Mouse (Mus musculus) gastrocnemius, adult 8-10 months (tissue): ENCODE measurements around the gene Ugt1a10. TPM values are rescaled to one million over a fixed set of nuclear protein-coding genes. Genes with fewer than 3 reads are reported as not detected.

Experiments used
- DNase-seq, 2 experiments: peaks; one replicate each; pipeline ENCODE4 v3.0.0; 2022; ENCODE audit warnings: low spot score in 2 of 2
- total RNA-seq, 4 experiments: library from RNA; stranded (reverse); gene quantifications; 2 replicates each; pipeline ENCODE4 v1.2.4; 2022

Ugt1a10 gene
- total RNA-seq, 4 experiments from 2014 or later, result not detected

GRCm38 (mm10) chr1:88213766-88214461 is 158.7 kb downstream of the Ugt1a10 start:
- peak in 1 of 2 experiments; percentile 7 for DNase-seq

GRCm38 (mm10) chr1:88214462-88214952 is 159.3 kb downstream of the Ugt1a10 start:
- DNase-seq, result no peak

- no peak for DNase-seq
Observed at GRCm38 (mm10) chr1:88215466-88216380, 160.5 kb downstream of the Ugt1a10 start.

- no peak for DNase-seq
Observed at GRCm38 (mm10) chr1:88216551-88216950, 161.4 kb downstream of the Ugt1a10 start.

- no peak for DNase-seq
Observed at GRCm38 (mm10) chr1:88217144-88217543, 162.0 kb downstream of the Ugt1a10 start.

- no peak for DNase-seq
Observed at GRCm38 (mm10) chr1:88217576-88217975, 162.4 kb downstream of the Ugt1a10 start.

- DNase-seq, result peak in 1 of 2 experiments; percentile 14
Observed at GRCm38 (mm10) chr1:88218051-88218450, 162.9 kb downstream of the Ugt1a10 start.

GRCm38 (mm10) chr1:88218591-88218990 is 163.4 kb downstream of the Ugt1a10 start:
- no peak for DNase-seq

- DNase-seq, result no peak
Observed at GRCm38 (mm10) chr1:88219054-88219453, 163.9 kb downstream of the Ugt1a10 start.

GRCm38 (mm10) chr1:88220336-88220735 is 165.1 kb downstream of the Ugt1a10 start:
- DNase-seq, result no peak

GRCm38 (mm10) chr1:88222216-88222615 is 167.0 kb downstream of the Ugt1a10 start:
- DNase-seq, result no peak

GRCm38 (mm10) chr1:88223011-88223515 is 167.9 kb downstream of the Ugt1a10 start:
- DNase-seq, result peak in 1 of 2 experiments; percentile 6

GRCm38 (mm10) chr1:88223591-88223990 is 168.4 kb downstream of the Ugt1a10 start:
- peak; percentile 5 to 6 for DNase-seq

- peak in 1 of 2 experiments; percentile 2 for DNase-seq
Observed at GRCm38 (mm10) chr1:88224029-88224776, 169.0 kb downstream of the Ugt1a10 start.

- peak in 1 of 2 experiments; percentile 1 for DNase-seq
Observed at GRCm38 (mm10) chr1:88225301-88225700, 170.1 kb downstream of the Ugt1a10 start.

GRCm38 (mm10) chr1:88225741-88226140 is 170.6 kb downstream of the Ugt1a10 start:
- DNase-seq, result peak; percentile 3 to 4

- peak; percentile 9 to 10 for DNase-seq
Observed at GRCm38 (mm10) chr1:88226670-88227379, 171.6 kb downstream of the Ugt1a10 start, which contains the start of gene Mroh2a. TSS of gene Mroh2a (plus strand) at chr1:88226986.

- DNase-seq, result peak in 1 of 2 experiments; percentile 3
Observed at GRCm38 (mm10) chr1:88227482-88227881, 172.3 kb downstream of the Ugt1a10 start.

GRCm38 (mm10) chr1:88228121-88228520 is 172.9 kb downstream of the Ugt1a10 start:
- peak; percentile 15 to 16 for DNase-seq

GRCm38 (mm10) chr1:88229566-88229965 is 174.4 kb downstream of the Ugt1a10 start:
- peak in 1 of 2 experiments; percentile 4 for DNase-seq
